Mouse (Mus musculus) CH12.LX (cell line): ENCODE measurements around the gene Gjd2. TPM values are rescaled to one million over a fixed set of nuclear protein-coding genes. Genes with fewer than 3 reads are reported as not detected.

ENCODE experiments used
- DNase-seq: peaks from one replicate; pipeline ENCODE4 v3.0.0-alpha.2; 2013; ENCODE audit errors: extremely low read depth
- H3K27ac ChIP-seq: 2 replicates; pipeline ENCODE4 v1.5.1; 2012; ENCODE audit warnings: low read depth, mild to moderate bottlenecking, control low read depth, moderate library complexity; ENCODE audit not compliant: insufficient read depth
- H3K27me3 ChIP-seq: replicated peaks from 2 replicates; pipeline ENCODE3; 2012; ENCODE audit warnings: inconsistent platforms
- H3K36me3 ChIP-seq, 2 experiments: replicated peaks in 1 of 2; 2 replicates each; pipeline versions ENCODE3 to v1.6.1; 2012; ENCODE audit warnings: inconsistent platforms in 1 of 2, low read length in 1 of 2, mild to moderate bottlenecking in 1 of 2, mixed read lengths in 1 of 2, moderate library complexity in 1 of 2; ENCODE audit not compliant: control insufficient read depth in 1 of 2, insufficient read depth in 1 of 2
- H3K4me1 ChIP-seq, 2 experiments: 2 replicates each; pipeline ENCODE4 v1.6.1; 2012; ENCODE audit warnings: inconsistent platforms in 1 of 2, moderate library complexity in 1 of 2; ENCODE audit not compliant: insufficient read depth in 2 of 2, control insufficient read depth in 1 of 2
- H3K4me2 ChIP-seq: 2 replicates; pipeline ENCODE4 v1.6.1; 2012; ENCODE audit warnings: low read depth, mild to moderate bottlenecking, control low read depth; ENCODE audit not compliant: poor library complexity, insufficient read depth, severe bottlenecking
- H3K4me3 ChIP-seq, 3 experiments: fragments of 150-350 bp in 1 of 3; sonication (generic) in 1 of 3; replicated peaks in 1 of 3; 2 replicates each; pipeline versions ENCODE3 to v1.5.1; 2011 to 2012; ENCODE audit warnings: low read depth in 2 of 3, low read length in 2 of 3, mild to moderate bottlenecking in 2 of 3, moderate library complexity in 2 of 3, control low read depth in 1 of 3, improper control_type of control experiment in 1 of 3, inconsistent platforms in 1 of 3, mixed read lengths in 1 of 3; ENCODE audit not compliant: poor library complexity in 1 of 3
- H3K79me2 ChIP-seq: replicated peaks from 2 replicates; pipeline ENCODE4 v1.6.1; 2012; ENCODE audit warnings: mild to moderate bottlenecking, moderate library complexity; ENCODE audit not compliant: control insufficient read depth, poor library complexity, insufficient read depth, severe bottlenecking; ENCODE audit errors: extremely low read depth
- H3K9ac ChIP-seq: 2 replicates; pipeline ENCODE4 v1.6.1; 2012; ENCODE audit warnings: low read depth, mild to moderate bottlenecking, control low read depth, moderate library complexity; ENCODE audit not compliant: insufficient read depth
- H3K9me3 ChIP-seq: replicated peaks from 2 replicates; pipeline ENCODE3; 2012; ENCODE audit warnings: low read length, inconsistent platforms, mixed read lengths
- E2F4 ChIP-seq: IDR thresholded peaks from 2 replicates; pipeline ENCODE4 v1.6.1; 2011; ENCODE audit warnings: low read depth, low read length, improper control_type of control experiment; ENCODE audit not compliant: insufficient replicate concordance
- HCFC1 ChIP-seq: IDR thresholded peaks from 2 replicates; pipeline ENCODE4 v1.6.1; 2012; ENCODE audit warnings: low read depth, mild to moderate bottlenecking, inconsistent platforms, low read length, improper control_type of control experiment
- JUN ChIP-seq: IDR thresholded peaks from 2 replicates; pipeline ENCODE4 v1.6.1; 2011; ENCODE audit warnings: low read depth, mild to moderate bottlenecking, low read length, improper control_type of control experiment, moderate library complexity; ENCODE audit not compliant: insufficient read depth
- JUND ChIP-seq: conservative IDR thresholded peaks from 2 replicates; pipeline ENCODE4 v1.6.1; 2011; ENCODE audit warnings: low read depth, low read length, improper control_type of control experiment
- MAFK ChIP-seq: IDR thresholded peaks from 2 replicates; pipeline ENCODE4 v1.6.1; 2011; ENCODE audit warnings: low read length, improper control_type of control experiment; ENCODE audit not compliant: insufficient replicate concordance
- NELFE ChIP-seq: IDR thresholded peaks from 2 replicates; pipeline ENCODE4 v1.6.1; 2011; ENCODE audit warnings: low read depth, low read length, improper control_type of control experiment
- NRF1 ChIP-seq: IDR thresholded peaks from 2 replicates; pipeline ENCODE4 v1.6.1; 2014; ENCODE audit warnings: low read depth, mild to moderate bottlenecking, inconsistent platforms, low read length, improper control_type of control experiment, moderate library complexity
- PAX5 ChIP-seq: IDR thresholded peaks from 2 replicates; pipeline ENCODE4 v1.6.1; 2012; ENCODE audit warnings: low read length, inconsistent platforms, mixed read lengths
- POLR2A ChIP-seq: IDR thresholded peaks from 2 replicates; pipeline ENCODE4 v1.6.1; 2011; ENCODE audit warnings: low read depth, mild to moderate bottlenecking, improper control_type of control experiment, low read length
- RAD21 ChIP-seq: IDR thresholded peaks from 2 replicates; pipeline ENCODE4 v1.6.1; 2011; ENCODE audit warnings: low read depth, mild to moderate bottlenecking, low read length, improper control_type of control experiment, moderate library complexity
- RCOR1 ChIP-seq: conservative IDR thresholded peaks from 2 replicates; pipeline ENCODE4 v1.6.1; 2012; ENCODE audit warnings: low read depth, mild to moderate bottlenecking, inconsistent platforms, low read length, improper control_type of control experiment
- SIN3A ChIP-seq: IDR thresholded peaks from 2 replicates; pipeline ENCODE4 v1.6.1; 2012; ENCODE audit warnings: low read length, improper control_type of control experiment, inconsistent platforms
- USF1 ChIP-seq: IDR thresholded peaks from 2 replicates; pipeline ENCODE4 v1.6.1; 2014; ENCODE audit warnings: low read depth, mild to moderate bottlenecking, inconsistent platforms, low read length, improper control_type of control experiment
- ZKSCAN1 ChIP-seq: IDR thresholded peaks from 2 replicates; pipeline ENCODE4 v1.6.1; 2012; ENCODE audit warnings: low read depth, inconsistent platforms, low read length, improper control_type of control experiment, borderline replicate concordance
- dilution Hi-C: fragments of 300-500 bp; cut with MboI; formaldehyde crosslinking; loops from 2 replicates; pipeline ENCODE4 v1.14.3; 2020; ENCODE audit warnings: low sequenced_read_pairs; ENCODE audit not compliant: extremely low pct_unique_long_range_greater_than_20kb, extremely low pct_ligation_motif_present
- in situ Hi-C: fragments of 300-500 bp; cut with MboI; formaldehyde crosslinking; loops from 3 replicates; pipeline ENCODE4 v1.14.3; 2019; ENCODE audit warnings: low sequenced_read_pairs, low pct_ligation_motif_present, low pct_unique_long_range_greater_than_20kb, mixed read lengths
- polyA plus RNA-seq: library from polyadenylated mRNA; unstranded; fragments of >175 nt; gene quantifications from 2 replicates; pipeline ENCODE4 v1.2.1, GENCODE M21; 2012; ENCODE audit warnings: low read depth; ENCODE audit not compliant: insufficient read length
- total RNA-seq, 2 experiments: library from RNA; depleted of rRNA; stranded (reverse); fragments of 300-350 nt in 1 of 2; fragments of >200 nt in 1 of 2; gene quantifications; 2 replicates each; pipeline ENCODE4 v1.2.3; 2012 to 2014

Gjd2 gene
- total and polyA plus RNA-seq, 3 experiments: not detected

DNA sequence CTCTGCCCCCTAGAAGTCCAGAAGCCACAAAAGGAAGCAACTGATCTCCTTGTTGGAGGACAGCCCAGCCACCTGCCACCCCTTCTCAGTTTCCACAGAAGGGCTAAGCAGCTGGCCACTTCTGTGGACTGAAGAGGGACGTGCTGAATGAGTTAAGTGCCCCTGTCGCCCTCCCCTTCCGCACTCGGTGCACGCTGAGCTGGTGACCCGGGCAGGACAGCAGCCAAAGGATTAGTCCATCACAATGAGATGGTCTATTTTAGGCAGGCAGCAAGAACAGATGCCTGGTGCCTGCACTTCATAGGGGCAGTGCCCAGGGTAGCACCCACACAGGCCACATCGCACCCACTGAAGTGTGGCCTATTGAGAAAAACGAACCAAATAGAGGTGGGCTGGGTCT lies 32.8 kb downstream of the Gjd2 start:
- in situ Hi-C loops (no loop called here), dilution Hi-C loops (no loop called here)
- no peaks in the 10 kb centered on the region for H3K36me3 ChIP-seq
- no peak overlapping the region for H3K4me2 ChIP-seq
- DNase-seq: no peak
- H3K9ac ChIP-seq: no peak overlapping the region
- no peak overlapping the region for H3K27ac ChIP-seq
- no peaks in the 10 kb centered on the region for H3K9me3 ChIP-seq
- H3K4me3 ChIP-seq: no peak overlapping the region
- no peak for TF ChIP-seq SIN3A
- TF ChIP-seq ZKSCAN1: no peak
- TF ChIP-seq RCOR1: no peak
- TF ChIP-seq HCFC1: no peak
- no peak for TF ChIP-seq RAD21
- no peak for TF ChIP-seq E2F4
- TF ChIP-seq NRF1: no peak
- TF ChIP-seq JUND: no peak
- TF ChIP-seq USF1: no peak
- TF ChIP-seq NELFE: no peak
- no peak for TF ChIP-seq JUN
- no peaks in the 10 kb centered on the region for H3K4me1 ChIP-seq
- no peaks in the 10 kb centered on the region for H3K27me3 ChIP-seq
- H3K79me2 ChIP-seq: no peaks in the 10 kb centered on the region

GRCm38 (mm10) chr2:113978151-113978771 lies 35.2 kb downstream of the Gjd2 start:
- in situ Hi-C loops (no loop called here), dilution Hi-C loops (no loop called here)
- Histone ChIP-seq H3K9me3 (no peaks in the 10 kb centered on the region), H3K9ac (no peak overlapping the region), H3K4me1 (no peaks in the 10 kb centered on the region), H3K4me2 (no peak overlapping the region), H3K79me2 (no peaks in the 10 kb centered on the region), H3K4me3 (no peak overlapping the region), H3K27ac (no peak overlapping the region), H3K36me3 (no peaks in the 10 kb centered on the region), H3K27me3 (no peaks in the 10 kb centered on the region)
- TF ChIP-seq POLR2A: no peak
- TF ChIP-seq MAFK: 0 out of 2 replicates have a peak, but pooled peaks have one; percentile 11
- no peak for DNase-seq

DNA sequence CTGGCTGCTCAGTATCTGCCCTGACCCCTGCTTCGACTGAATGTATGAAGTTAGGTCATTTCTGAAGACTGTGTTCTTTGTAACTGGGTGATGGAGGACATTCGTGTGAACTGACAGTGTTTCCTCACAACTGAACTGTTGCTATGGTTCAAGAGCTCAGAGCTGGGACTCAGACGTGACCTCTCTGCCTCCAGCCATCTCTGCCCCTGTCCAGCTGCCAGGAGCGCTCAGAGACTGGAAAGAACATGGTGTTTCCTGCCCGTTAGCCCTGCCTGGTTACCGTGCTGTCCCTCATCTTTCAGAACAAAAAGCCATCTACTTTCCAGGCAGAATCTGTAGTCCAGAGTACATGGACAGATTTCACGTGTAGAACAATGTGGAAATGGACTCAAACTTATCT lies 39.5 kb downstream of the Gjd2 start:
- dilution Hi-C loops: no loop called here
- no peaks in the 10 kb centered on the region for H3K4me1 ChIP-seq
- no peak overlapping the region for H3K4me2 ChIP-seq
- in situ Hi-C loops: no loop called here
- H3K27ac ChIP-seq: no peak overlapping the region
- H3K9ac ChIP-seq: no peak overlapping the region
- H3K36me3 ChIP-seq: no peaks in the 10 kb centered on the region
- H3K9me3 ChIP-seq: no peaks in the 10 kb centered on the region
- no peak for DNase-seq
- TF ChIP-seq PAX5: no peak
- H3K4me3 ChIP-seq: no peak overlapping the region
- no peaks in the 10 kb centered on the region for H3K79me2 ChIP-seq
- no peaks in the 10 kb centered on the region for H3K27me3 ChIP-seq
